Mouse (Mus musculus) spleen, adult 12 weeks (tissue): ENCODE results near the gene Zfr.
A peak's percentile ranks its signal among the peaks of the same experiment; 100 is the strongest.

ENCODE experiments used
- DNase-seq: peaks from one replicate; pipeline ENCODE4 v3.0.0; 2022; ENCODE audit warnings: low spot score

Zfr gene

GRCm38 (mm10) chr15:12117242-12118092 lies at the start of gene Zfr:
Gene Zfr (plus strand): TSS chr15:12117831.
- peak; percentile 90 for DNase-seq

- DNase-seq, result no peak
Measured at GRCm38 (mm10) chr15:12067971-12068370, 49.7 kb upstream of the Zfr start.

- no peak for DNase-seq
Measured at GRCm38 (mm10) chr15:12068395-12069218, 49.0 kb upstream of the Zfr start.

GRCm38 (mm10) chr15:12072709-12073336 lies 44.8 kb upstream of the Zfr start:
- DNase-seq, result no peak

- no peak for DNase-seq
Measured at GRCm38 (mm10) chr15:12074426-12074825, 43.2 kb upstream of the Zfr start.

GRCm38 (mm10) chr15:12082344-12082743 lies 35.3 kb upstream of the Zfr start:
- DNase-seq, result no peak

GRCm38 (mm10) chr15:12084164-12084563 lies 33.5 kb upstream of the Zfr start:
- DNase-seq, result no peak

GRCm38 (mm10) chr15:12084859-12085258 lies 32.8 kb upstream of the Zfr start:
- DNase-seq, result peak; percentile 15

GRCm38 (mm10) chr15:12087634-12088033 lies 30.0 kb upstream of the Zfr start:
- DNase-seq, result no peak

- no peak for DNase-seq
Measured at GRCm38 (mm10) chr15:12088091-12088490, 29.5 kb upstream of the Zfr start.

- no peak for DNase-seq
Measured at GRCm38 (mm10) chr15:12090087-12090486, 27.5 kb upstream of the Zfr start.

GRCm38 (mm10) chr15:12090981-12091669 lies 26.5 kb upstream of the Zfr start:
- no peak for DNase-seq

- DNase-seq, result peak; percentile 37
Measured at GRCm38 (mm10) chr15:12091781-12092458, 25.7 kb upstream of the Zfr start.

- no peak for DNase-seq
Measured at GRCm38 (mm10) chr15:12093026-12093960, 24.3 kb upstream of the Zfr start.

- no peak for DNase-seq
Measured at GRCm38 (mm10) chr15:12093961-12094566, 23.6 kb upstream of the Zfr start.

GRCm38 (mm10) chr15:12096447-12096846 lies 21.2 kb upstream of the Zfr start:
- no peak for DNase-seq

- DNase-seq, result no peak
Measured at GRCm38 (mm10) chr15:12097344-12097743, 20.3 kb upstream of the Zfr start.

- DNase-seq, result no peak
Measured at GRCm38 (mm10) chr15:12100912-12101311, 16.7 kb upstream of the Zfr start.

- DNase-seq, result no peak
Measured at GRCm38 (mm10) chr15:12103763-12104162, 13.9 kb upstream of the Zfr start.

GRCm38 (mm10) chr15:12104827-12105226 lies 12.8 kb upstream of the Zfr start:
- DNase-seq, result no peak
